Mouse (Mus musculus) E14TG2a.4 (cell line): ENCODE results near the gene Magi2.
A peak's percentile ranks its signal among the peaks of the same experiment; 100 is the strongest.

Experiments used
- H3K27me3 ChIP-seq: 2 replicates; pipeline ENCODE4 v1.6.1; 2014; ENCODE audit warnings: low read length, control low read depth; ENCODE audit not compliant: insufficient read depth
- H3K36me3 ChIP-seq: 2 replicates; pipeline ENCODE4 v1.6.1; 2014; ENCODE audit warnings: low read length, control low read depth; ENCODE audit not compliant: insufficient read depth
- H3K4me1 ChIP-seq: replicated peaks from 2 replicates; pipeline ENCODE4 v1.6.1; 2014; ENCODE audit warnings: low read depth, low read length, control low read depth
- H3K4me3 ChIP-seq: replicated peaks from 2 replicates; pipeline ENCODE4 v1.5.1; 2014; ENCODE audit warnings: mild to moderate bottlenecking, low read length
- H3K9me3 ChIP-seq: 2 replicates; pipeline ENCODE4 v1.6.1; 2014; ENCODE audit warnings: low read length, control low read depth
- CTCF ChIP-seq: conservative IDR thresholded peaks from 2 replicates; pipeline ENCODE4 v1.5.1; 2014; ENCODE audit warnings: low read length
- NANOG ChIP-seq: IDR thresholded peaks from 2 replicates; pipeline ENCODE4 v1.6.1; 2014; ENCODE audit warnings: borderline replicate concordance, low read length, mixed read lengths
- POU5F1 ChIP-seq: IDR thresholded peaks from 2 replicates; pipeline ENCODE4 v1.6.1; 2014; ENCODE audit warnings: low read length, borderline replicate concordance

Magi2 gene

DNA sequence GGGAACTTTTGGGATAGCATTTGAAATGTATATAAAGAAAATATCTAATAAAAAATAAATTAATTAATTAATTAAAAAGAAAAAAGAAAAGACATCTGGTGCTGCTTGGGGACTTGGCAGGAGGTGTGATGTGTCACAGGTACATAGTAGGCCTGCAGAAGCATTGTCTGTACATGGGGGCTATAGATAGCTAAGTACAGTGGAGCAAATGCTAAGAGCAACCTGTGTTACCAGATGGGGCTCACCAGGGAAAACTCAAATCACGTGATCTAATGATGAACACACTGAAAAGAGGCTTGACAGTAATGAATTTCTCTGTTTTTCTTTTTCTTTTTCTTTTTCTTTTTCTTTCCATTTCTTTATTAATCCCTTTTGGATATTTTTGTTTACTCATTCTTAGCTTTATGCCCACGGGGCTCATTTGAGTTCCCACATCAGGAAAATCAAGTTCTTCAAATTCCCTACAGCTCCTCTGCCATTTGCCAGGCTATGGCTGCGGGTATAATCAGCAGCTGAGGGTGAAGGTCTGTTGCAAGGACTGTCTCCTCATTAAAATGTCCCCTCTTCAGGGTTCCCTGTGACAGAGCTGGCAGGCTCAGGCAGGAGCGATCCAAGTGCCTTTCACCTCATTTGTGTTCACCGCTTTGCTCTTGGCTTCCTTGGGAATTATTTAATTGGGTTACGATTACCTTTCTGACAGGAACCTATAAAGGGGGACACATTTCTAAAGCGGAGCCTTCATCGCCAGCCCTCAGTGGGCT lies 1058.4 kb downstream of the Magi2 start:
- Histone ChIP-seq H3K4me3 (no peak overlapping the region), H3K27me3 (no peaks in the 10 kb centered on the region), H3K4me1 (no peaks in the 10 kb centered on the region), H3K9me3 (no peaks in the 10 kb centered on the region), H3K36me3 (no peaks in the 10 kb centered on the region)
- TF ChIP-seq POU5F1 (no peak), CTCF (no peak), NANOG (no peak)

DNA sequence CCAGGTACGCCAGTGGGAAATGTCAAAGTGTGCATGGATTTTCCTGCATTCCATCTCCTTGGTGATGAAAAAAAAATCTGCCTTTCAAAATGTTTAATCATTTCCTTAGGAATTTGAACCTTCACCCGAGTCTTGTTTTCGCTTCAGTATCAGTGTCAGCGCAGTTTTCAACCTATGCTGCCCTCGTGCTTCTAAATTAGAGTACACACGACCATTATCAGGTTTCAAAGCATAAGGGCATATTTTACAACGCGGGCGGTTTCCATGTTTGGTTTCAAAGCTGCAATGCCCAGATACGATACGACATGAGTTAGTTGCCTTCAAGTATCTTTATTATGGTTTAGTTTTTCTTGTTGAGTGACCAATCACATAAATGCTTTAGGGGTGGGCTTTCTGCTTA lies 1067.7 kb downstream of the Magi2 start:
- TF ChIP-seq NANOG = no peak
- TF ChIP-seq POU5F1 = no peak
- H3K4me3 ChIP-seq = no peak overlapping the region
- H3K4me1 ChIP-seq = no peaks in the 10 kb centered on the region
- H3K27me3 ChIP-seq = no peaks in the 10 kb centered on the region
- no peaks in the 10 kb centered on the region for H3K9me3 ChIP-seq
- H3K36me3 ChIP-seq = no peaks in the 10 kb centered on the region

DNA sequence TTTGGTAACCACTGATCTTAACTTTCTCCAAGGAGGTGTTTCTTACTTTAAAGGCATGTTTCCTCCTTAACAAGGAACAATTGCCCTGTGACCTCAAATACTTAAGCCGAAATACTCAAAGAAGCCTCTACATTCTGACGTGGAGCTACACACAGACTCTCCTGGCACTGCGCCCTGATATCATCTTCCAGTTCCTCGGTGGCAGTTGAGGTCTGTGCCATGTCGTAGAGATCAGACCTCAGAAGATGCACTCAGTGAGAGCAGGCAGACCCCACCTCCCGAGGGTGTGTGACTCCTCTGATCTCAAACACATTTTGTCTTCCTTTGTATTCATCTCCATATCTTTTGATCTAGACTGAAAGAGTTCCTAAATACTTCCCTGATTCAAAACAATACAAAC lies 1073.0 kb downstream of the Magi2 start:
- Histone ChIP-seq H3K27me3 (no peaks in the 10 kb centered on the region), H3K36me3 (no peaks in the 10 kb centered on the region), H3K9me3 (no peaks in the 10 kb centered on the region), H3K4me1 (no peaks in the 10 kb centered on the region), H3K4me3 (no peak overlapping the region)
- TF ChIP-seq POU5F1 (no peak), CTCF (no peak)

- no peak for TF ChIP-seq CTCF
- TF ChIP-seq POU5F1 = no peak
- TF ChIP-seq NANOG = no peak
- Histone ChIP-seq H3K27me3 (no peaks in the 10 kb centered on the region), H3K4me3 (no peak overlapping the region), H3K4me1 (no peaks in the 10 kb centered on the region), H3K9me3 (no peaks in the 10 kb centered on the region), H3K36me3 (no peaks in the 10 kb centered on the region)
Observed at GRCm38 (mm10) chr5:20303056-20303965, 1076.5 kb downstream of the Magi2 start.

DNA sequence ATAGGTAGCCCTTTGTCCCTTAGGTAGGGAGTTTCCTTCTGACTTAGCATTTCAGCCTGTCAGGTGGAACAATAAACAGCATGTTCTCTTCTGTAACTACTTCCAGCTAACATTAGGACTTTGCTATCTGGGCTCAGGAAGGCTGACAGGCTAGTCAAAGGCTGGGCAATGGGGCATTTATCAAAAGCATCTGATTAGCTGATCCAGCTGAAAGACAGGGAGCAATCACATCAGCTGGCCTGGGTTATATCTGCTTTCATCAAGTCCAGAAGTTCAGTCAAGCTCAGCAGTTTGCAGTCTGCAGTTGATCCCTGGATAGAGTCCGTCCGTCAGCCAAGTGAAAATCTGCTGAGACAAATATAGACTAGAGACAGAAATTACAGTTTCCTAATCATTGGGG lies 1094.1 kb downstream of the Magi2 start:
- Histone ChIP-seq H3K4me3 (no peak overlapping the region), H3K9me3 (peaks cover 9% of the 10 kb centered on the region), H3K27me3 (peaks cover 1% of the 10 kb centered on the region; the same call in 1 of the 2 replicates), H3K36me3 (no peaks in the 10 kb centered on the region), H3K4me1 (peaks cover 12% of the 10 kb centered on the region)
- TF ChIP-seq POU5F1 (no peak), NANOG (no peak), CTCF (no peak)

DNA sequence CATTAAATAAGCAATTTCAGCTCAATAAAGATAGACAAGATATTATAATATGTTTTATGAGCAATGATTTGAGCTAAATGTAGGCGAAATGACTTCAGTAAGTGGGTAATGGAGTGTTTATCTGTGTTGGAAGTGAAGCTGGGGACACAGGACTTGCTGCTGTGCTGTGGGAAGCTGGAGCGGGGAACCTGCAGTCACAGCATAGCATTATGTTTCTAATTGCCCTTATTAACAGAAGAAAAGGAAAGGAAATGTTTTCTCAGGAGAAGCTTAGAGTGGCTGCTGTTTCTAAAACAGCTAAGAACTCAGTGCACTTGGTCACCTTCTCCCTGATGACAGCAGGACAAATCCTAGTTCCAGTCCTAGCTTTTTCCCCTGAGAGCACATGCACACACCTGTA lies 1098.5 kb downstream of the Magi2 start:
- no peak overlapping the region for H3K4me3 ChIP-seq
- no peaks in the 10 kb centered on the region for H3K36me3 ChIP-seq
- TF ChIP-seq POU5F1 (peak; percentile 14; the same call in 1 of the 2 replicates), NANOG (peak; percentile 93), CTCF (no peak)

GRCm38 (mm10) chr5:20328901-20329300 lies 1102.1 kb downstream of the Magi2 start:
- TF ChIP-seq CTCF (no peak), POU5F1 (no peak), NANOG (no peak)
- no peaks in the 10 kb centered on the region for H3K9me3 ChIP-seq
- H3K4me3 ChIP-seq = no peak overlapping the region
- peaks cover 14% of the 10 kb centered on the region for H3K4me1 ChIP-seq
- H3K36me3 ChIP-seq = no peaks in the 10 kb centered on the region
- H3K27me3 ChIP-seq = peaks cover 12% of the 10 kb centered on the region

More for the DNA sequence above, 1098.5 kb downstream of the Magi2 start:
- peaks cover 12% of the 10 kb centered on the region for H3K27me3 ChIP-seq
- H3K4me1 ChIP-seq = peaks cover 14% of the 10 kb centered on the region
- peaks cover 9% of the 10 kb centered on the region for H3K9me3 ChIP-seq

GRCm38 (mm10) chr5:20330025-20330424 lies 1103.2 kb downstream of the Magi2 start:
- TF ChIP-seq CTCF (no peak), NANOG (no peak), POU5F1 (no peak)
- Histone ChIP-seq H3K9me3 (no peaks in the 10 kb centered on the region), H3K4me1 (peaks cover 10% of the 10 kb centered on the region), H3K36me3 (no peaks in the 10 kb centered on the region), H3K4me3 (no peak overlapping the region), H3K27me3 (peaks cover 12% of the 10 kb centered on the region)

- Histone ChIP-seq H3K4me1 (no peaks in the 10 kb centered on the region), H3K27me3 (no peaks in the 10 kb centered on the region), H3K36me3 (no peaks in the 10 kb centered on the region), H3K9me3 (no peaks in the 10 kb centered on the region), H3K4me3 (no peak overlapping the region)
- TF ChIP-seq CTCF (no peak), NANOG (no peak), POU5F1 (no peak)
Observed at GRCm38 (mm10) chr5:20332574-20332973, 1105.7 kb downstream of the Magi2 start.
